Mouse (Mus musculus): Measurements from ENCODE around the gene Adamts7. TPM values are rescaled to one million over a fixed set of nuclear protein-coding genes. Genes with fewer than 3 reads are reported as not detected.

Gene Adamts7
- polyA plus RNA-seq, 1 experiment: 1.6 TPM

DNA sequence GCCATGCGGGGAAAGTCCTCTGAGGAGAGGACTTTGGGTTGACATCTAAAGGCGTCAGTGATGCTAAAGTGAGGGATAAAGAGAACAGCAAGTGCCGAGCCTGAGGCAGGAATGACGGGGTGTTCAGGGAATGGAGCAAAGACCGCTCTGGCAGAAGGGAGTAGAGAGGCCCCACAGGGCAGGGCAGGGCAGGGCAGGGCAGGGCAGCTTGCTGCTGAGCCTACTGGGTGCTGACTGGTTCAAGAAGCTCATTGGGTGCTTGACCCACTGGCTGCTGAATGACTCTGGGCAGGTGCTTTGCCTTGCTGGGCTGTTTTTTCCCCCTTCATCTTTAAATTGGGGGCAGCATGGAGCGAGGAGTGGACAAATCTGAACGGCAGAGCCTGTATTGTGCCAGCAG is 33.4 kb downstream of the Adamts7 start:
- no peak for DNase-seq (ENCODE audit: extremely low spot score in 1 of 2, low spot score in 1 of 2)

DNA sequence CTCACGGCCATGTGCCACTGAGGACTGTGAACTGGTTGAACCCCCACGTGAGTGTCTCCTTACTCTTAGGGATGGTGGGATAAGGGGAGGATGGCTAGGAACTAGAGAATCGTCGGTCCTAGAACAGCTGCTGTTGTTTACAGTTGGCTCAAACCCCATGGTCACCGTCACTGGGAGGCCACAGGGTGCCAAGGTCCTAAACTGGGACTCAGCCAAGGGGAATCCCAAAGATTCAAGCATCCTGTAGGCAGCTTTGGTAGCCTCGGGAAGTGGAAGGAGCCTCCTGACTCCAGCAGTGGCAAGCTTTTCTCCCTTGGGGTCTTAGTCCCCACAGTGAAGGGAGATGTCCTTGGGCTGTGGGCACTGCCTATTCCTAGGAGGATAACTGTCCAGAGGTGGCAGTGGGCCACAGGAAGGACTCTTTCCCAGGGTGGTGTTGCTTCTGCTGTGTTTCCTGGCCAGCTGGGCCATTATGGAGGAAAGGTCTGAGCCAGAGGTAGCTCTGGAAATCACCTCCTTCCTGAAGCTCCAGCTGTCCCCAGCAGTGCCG is 34.3 kb downstream of the Adamts7 start:
- DNase-seq (ENCODE audit: extremely low spot score in 1 of 2, low spot score in 1 of 2): no peak

DNA sequence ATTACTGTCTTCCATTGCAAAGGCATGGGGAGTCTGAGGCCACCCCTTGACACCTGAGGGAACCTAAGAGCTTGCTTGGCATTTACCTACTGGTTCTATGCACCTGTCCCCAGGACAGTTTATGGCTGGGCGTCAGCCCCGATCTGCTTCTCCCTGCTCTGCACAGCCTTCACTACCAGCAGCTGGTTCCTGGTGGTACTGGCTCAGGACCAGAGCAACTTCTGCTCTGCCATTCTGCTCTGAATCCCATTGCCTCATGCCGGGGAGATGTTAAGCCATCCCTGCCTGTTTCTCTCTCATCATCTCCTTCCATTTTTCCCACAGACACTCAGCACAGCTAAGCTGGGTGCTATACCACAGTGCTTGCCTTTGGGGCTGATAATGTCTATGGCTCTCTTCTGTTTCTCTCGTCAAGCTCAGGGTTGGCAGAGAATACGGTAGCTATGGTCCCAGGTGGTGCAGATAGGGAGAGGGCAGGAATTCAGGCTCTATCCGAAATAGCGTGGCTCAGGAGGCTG is 35.1 kb downstream of the Adamts7 start:
- no peak for DNase-seq (ENCODE audit: extremely low spot score in 1 of 2, low spot score in 1 of 2)

DNA sequence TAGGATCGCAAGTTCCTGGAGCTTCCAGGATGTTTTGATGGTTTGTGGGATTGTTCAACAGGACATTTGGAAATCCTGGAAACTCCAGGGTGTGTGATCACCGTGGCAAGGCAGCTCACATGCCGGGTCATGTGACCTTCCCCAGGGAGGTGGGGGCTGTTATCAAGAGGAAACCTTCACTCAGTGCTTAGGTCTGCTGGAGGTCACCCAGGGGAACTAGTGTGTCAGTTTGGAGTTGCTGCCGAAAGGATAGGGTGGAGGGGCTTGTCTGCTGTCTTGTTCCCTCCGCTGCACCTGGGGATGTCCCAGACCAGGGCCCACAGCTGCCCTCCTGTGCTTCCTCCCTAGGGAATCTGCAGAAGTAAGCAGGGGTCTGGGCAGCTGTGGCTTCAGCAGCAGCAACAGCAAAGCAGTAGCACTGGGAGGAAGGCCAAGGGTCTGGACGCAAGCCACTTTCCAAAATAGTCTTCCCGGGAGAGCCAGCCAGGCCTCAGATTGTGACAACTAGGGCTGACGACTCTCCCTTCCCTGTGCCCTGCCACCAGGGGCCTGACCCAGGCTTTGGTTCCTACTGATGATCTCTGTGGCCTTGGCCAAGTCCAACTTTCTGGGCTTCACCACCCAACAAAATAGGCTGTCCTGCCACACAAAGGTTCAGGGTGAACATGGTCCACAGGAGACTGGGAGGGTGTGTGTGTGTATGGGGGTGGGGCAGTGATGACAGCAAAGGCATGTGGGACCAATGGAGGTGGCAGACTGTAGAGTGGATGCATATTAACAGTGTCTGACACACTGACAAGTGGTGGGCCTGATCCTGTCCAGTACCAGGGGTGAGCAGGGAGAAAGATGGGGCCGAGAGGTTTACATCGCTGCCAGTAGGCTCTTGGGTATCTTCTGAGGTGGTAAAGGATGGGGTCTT is 35.9 kb downstream of the Adamts7 start:
- peak in 1 of 2 experiments; percentile 41 for DNase-seq (ENCODE audit: extremely low spot score in 1 of 2, low spot score in 1 of 2)

DNA sequence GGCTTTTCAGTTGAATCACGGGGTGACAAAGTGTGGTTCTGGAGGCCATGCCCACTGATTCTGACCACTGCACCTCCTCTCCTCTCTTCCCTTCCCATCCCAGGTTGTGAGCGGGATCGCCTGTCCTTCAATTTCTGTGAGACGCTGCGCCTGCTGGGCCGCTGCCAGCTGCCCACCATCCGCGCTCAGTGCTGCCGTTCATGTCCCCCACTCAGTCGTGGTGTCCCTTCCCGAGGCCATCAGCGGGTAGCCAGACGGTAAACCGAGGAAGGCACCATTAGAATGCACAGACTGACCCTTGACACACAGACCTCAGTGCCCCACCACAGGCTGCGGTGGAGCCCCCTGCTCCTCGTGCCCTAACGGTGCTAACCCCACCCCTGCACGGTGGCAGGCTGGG is 36.7 kb downstream of the Adamts7 start:
- no peak for DNase-seq (ENCODE audit: extremely low spot score in 1 of 2, low spot score in 1 of 2)

DNA sequence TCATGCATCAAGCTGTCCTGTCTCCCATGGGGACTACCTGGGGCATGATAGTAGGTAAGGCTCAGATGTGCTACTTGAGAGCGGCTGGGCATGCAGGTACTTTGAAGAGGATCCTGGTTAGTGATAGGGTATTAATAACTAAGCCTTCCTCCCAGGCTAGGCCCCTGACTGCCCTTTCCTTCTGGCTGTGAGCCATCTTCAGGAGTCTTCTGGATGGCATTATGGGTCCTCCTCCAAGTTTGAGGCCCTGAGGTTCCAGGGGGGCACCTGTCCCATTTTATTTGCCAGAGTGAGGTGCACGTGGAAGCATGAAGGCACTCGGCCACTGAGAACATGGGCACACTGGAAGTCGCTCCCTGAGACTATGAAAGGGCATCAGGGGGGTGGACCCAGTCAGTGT is 37.6 kb downstream of the Adamts7 start:
- DNase-seq (ENCODE audit: extremely low spot score in 1 of 2, low spot score in 1 of 2): no peak

DNA sequence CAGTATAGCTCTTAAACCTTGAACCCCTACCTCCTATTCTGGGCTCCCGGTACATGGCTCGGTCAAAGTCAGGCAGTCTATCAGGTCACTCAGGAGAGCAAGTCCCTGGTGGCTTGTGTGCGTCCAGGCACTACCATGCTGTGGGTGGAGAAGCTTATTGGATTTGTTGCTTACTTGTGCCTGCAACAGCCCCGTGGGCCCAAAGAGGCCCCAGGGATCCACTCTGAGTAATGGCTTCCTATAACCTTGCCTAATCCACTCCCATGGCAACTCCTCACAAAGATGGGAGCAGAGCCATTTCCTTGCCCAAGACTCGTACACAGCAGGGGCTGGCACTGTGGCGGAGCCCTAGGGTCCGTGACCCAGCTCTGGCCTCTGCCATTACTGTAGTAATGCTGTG is 38.2 kb downstream of the Adamts7 start:
- DNase-seq (ENCODE audit: extremely low spot score in 1 of 2, low spot score in 1 of 2): no peak

DNA sequence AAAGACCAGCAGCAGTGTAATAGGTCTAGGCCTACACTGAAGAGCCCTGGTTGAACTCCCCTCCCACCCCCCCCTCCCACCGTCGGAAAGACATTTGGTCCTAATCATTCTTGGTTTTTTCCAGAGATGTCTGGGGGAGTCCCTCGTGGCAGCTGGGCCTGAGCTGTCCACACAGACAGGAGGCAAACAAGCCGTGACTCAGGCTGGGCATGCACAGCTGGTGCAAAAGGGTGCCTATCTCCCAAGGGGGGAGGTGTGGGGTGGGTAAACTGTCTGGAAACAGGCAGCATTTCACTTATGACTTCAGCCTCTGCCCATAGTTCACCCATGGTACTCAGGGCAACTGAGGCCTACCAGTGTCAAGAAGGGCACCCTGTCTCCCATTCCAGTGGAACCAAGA is 38.7 kb downstream of the Adamts7 start:
- no peak for DNase-seq (ENCODE audit: extremely low spot score in 1 of 2, low spot score in 1 of 2)

DNA sequence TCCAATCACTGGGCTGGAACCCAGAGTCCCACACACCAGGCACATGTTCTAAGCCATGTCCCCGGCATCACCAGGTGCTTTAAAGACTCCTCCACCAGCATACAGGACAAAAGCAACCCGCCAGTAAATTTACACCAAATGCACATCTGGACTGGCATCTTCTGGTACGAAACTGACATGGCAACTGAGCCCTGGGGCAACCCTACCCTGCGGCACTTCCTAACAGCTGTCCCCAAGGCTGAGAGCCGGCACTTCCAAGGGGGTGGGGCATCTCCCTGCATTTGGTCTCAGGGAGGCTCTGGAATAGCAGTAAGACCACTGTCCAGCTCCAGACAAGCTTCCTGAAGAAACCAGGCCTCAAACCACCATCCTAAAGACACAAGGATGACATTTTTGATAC is 40.4 kb downstream of the Adamts7 start:
- no peak for DNase-seq (ENCODE audit: extremely low spot score in 1 of 2, low spot score in 1 of 2)

DNA sequence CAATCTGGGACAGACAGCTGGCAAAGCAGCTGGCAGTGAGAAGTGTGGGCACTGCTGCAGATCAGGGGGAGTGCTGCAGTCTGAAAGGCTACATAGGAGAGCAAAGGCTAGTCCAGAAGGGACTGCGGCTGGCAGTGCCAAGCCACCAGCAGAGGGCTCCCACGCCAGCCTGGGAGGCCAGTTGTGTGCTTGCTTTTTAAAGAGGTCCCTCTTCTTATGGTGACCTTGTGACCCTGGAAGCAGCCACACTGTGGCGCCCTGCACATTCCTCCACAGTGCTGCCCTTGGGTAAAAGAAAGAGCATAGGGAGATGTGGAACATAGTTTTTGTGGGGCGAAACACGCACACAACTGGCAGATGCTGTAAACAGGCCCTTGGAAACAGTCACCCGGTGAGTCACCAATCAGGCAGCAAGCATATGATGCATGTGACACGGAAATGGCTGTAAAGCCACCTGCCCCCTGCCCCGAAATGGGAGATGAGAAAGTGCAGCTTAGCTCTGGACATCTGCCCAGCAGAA is 41.6 kb downstream of the Adamts7 start:
- DNase-seq (ENCODE audit: extremely low spot score in 1 of 2, low spot score in 1 of 2): peak in 1 of 2 experiments; percentile 23

DNA sequence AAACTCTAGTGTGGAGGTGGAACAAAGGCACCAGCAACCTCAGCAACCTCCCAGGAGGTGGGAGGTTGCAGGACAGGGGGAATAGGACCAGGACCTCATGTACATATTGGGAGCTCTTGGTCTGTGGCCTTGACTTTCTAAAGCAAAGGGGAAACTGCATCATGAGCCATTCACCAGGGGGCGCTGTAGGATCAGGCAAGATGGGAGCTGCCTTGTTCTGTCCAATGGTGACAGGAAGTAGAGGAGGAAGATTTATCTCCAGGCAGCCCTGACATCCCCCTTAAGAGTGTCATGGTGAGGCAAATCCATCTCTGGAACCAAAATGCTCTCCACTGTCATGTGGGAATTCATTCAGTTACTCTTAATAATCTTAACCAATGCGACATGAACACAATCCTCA is 43.6 kb downstream of the Adamts7 start:
- peak; percentile 44 to 91 for DNase-seq (ENCODE audit: extremely low spot score in 1 of 2, low spot score in 1 of 2)

DNA sequence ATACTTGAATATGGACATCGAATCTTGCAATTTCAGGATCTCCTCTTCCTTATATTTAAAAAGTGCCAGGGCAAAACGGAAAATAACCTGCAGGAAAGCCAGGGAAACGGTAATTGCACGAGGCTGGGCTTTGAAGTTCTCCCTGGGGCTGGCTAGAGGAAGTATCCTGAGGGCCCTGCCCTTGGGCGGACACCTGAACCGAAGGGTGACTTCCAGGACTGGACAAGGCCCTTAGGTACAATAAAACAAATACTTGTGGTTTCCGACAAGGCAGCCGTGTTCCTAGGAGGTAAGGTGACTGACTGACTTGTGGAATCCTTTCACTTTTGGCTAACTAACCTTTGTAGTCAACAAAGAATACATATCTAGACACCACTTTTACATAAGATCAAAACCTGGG is 44.9 kb downstream of the Adamts7 start:
- DNase-seq (ENCODE audit: extremely low spot score in 1 of 2, low spot score in 1 of 2): no peak

DNA sequence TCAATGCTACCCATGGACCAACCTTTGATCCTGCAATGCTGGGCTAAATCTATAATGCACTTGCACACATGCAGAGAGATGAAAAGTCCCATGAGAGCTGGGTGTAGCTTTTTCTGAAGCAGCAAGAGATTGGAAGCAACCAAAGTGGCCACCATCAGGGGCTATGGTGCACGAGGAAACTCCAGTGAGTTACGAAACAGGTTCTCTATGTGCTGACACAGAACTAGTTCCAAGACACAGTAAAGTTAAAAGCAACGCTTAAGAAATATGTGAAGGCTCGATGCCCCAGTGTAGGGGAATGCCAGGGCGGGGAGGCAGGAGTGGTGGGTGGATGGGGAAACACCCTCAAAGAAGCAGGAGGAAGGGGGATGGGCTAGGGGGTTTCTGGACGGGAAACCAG is 45.8 kb downstream of the Adamts7 start:
- no peak for DNase-seq (ENCODE audit: extremely low spot score in 1 of 2, low spot score in 1 of 2)

DNA sequence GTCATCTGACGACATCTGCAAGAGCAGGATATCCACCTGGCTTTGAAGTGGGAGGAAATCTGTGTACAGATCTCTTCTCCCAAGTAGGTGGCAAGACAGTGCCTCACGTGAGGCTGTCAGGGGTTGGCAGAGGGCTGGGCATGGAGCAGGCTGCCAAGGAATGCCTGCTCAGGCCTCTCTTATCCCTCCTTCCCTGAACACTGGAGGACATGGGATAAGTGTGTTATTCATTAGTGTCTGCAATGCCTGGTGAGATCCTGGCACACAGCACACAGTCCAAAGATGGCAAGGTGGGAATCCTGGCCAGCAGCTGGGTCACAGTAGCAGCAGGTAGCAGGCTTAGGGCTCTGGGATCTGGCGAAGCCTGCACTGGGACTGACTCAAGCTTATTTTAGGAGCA is 50.3 kb downstream of the Adamts7 start:
- no peak for DNase-seq (ENCODE audit: extremely low spot score in 1 of 2, low spot score in 1 of 2)

DNA sequence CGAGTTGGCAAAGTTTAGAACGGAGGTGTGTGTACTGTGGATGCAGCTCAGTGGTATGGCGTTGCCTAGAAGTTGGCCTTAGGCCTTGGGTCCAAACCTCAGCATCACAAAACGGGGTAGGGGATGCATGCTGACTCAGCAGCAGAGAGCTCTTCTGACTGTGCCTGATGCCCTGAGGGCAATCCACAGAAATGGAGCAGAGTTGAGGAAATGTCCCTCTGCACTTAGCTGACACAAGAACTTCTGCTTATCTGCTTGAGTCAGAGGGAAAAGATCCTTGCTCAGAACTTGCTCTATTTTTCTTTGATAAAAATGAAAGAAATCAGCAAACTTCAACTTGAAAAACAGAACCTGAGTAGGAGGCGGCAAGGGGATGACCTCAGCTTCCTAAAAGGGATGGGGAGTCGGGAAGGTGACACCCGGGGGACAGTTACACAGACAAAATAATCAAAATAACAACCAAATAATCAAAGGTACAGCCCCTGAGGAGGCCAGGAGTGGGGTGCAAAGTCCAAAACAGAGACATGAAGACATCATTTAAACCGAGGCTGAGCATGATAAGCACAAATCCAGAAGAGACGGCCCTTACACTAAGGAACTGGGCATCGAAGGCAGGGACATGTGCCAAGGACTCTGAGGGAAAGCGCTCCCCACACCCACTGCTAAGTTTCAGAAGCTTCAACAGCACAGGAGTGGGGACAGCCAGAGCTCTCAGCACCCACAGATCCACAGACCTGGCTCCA is 53.6 kb downstream of the Adamts7 start:
- no peak for DNase-seq (ENCODE audit: extremely low spot score in 1 of 2, low spot score in 1 of 2)

DNA sequence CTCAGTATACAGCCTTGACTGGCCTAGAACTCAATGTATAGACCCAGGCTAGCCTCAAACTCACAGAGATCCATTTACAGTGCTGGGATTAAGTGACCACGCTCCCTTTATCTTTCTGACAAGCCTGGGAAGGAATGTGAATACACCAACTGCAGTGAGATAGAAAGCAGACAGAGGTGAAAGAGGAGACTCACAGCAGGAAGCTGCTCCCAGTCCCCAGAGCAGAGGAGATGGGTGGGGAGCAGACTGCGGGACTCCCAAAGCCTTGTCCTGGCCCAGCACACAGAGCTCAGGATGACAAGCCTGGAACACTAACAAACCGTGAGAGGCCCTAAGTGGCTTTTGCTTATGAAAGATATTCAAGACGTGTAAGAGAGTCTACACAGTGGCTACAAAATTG is 54.6 kb downstream of the Adamts7 start:
- DNase-seq (ENCODE audit: extremely low spot score in 1 of 2, low spot score in 1 of 2): no peak

DNA sequence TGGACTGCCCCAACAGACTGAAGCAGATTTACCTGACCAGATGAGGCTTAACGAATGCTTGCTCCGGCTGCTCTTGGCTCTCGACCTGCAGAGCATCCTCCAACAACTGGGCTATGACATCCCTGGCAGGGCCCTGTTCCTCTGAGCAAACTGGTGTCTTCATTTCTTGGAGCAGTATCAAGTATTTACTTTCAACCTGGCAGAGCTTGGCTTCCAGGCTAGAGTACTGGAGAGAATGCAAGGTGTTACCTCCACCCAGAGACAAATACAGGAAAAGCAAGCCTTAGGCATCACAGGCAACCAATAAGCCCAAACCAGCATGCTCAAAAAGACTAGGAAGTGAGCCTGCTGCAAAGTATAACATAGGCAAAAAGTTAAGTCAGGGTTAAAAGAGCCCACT is 59.4 kb downstream of the Adamts7 start:
- no peak for DNase-seq (ENCODE audit: extremely low spot score in 1 of 2, low spot score in 1 of 2)

DNA sequence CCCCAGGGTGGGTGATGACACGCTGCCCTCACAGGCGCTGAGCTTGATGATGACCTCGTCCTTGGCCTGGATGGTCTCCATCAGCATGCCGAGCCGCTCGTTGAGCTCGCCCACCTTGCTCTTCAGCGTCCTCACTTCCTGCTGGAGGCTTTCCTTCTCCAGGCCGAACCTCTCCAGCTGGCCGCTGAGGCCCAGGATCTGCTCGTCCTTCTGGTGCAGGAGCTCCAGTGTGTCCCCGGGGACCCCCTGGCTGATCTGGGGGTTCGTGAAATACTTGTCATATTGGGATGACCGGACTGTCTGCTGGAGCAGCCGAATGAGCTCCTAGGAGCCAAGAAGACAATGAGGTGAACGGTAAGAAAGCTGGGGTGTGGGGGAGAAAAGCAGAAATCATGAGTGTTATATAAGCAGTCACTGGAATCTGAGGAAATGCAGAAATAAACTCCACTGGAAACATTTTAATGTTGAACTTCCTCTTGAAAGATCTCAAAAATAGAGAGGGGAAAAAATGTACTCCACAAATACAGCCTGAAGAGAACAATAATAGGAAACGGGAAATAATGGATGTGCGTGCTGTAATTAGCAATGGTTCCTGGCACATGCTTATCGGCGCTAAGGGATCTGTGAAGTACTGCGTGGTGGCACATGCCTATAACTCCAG is 63.3 kb downstream of the Adamts7 start:
- peak in 1 of 2 experiments; percentile 54 for DNase-seq (ENCODE audit: extremely low spot score in 1 of 2, low spot score in 1 of 2)

DNA sequence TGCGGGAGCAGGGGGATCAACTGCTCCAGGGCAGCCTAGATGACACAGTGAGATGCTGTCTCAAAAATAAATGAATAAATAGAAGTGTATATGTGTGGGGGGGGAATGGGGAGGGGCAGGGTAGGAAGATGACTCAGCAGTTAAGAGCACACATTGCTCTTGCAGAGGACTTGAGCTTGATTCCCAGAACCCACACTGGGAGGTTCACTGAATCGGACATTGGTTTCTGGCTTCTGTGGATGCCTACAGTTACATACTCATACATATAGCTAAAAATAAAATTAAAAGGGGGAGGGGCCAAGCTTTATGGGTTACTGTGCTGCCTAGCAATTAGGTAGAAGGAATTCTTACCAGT is 63.9 kb downstream of the Adamts7 start:
- DNase-seq (ENCODE audit: extremely low spot score in 1 of 2, low spot score in 1 of 2): no peak

DNA sequence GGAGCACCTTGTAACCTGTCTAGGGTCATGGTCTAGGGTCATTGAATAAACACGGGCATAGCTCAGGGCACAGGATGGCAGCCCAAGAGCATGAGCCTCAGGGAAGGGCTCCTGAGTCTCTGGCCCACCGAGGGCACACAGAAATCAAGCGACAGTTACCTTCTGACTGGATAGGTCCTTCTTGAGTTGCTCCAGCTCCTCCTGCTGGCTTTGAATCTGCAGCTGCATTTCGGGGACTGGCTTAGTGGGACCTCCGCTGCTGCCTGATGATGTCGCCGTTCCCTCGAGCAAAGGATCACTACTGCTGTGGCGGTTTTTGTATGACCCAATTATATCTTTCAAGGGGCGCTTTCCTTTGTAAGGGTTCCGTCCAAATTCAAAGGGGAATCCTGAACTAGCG is 64.3 kb downstream of the Adamts7 start:
- DNase-seq (ENCODE audit: extremely low spot score in 1 of 2, low spot score in 1 of 2): peak; percentile 33 to 47

Measured in frontal cortex, adult 2 months (tissue).